Mouse (Mus musculus) CH12.LX (cell line): ENCODE data around the gene Zbtb20. TPM values are rescaled to one million over a fixed set of nuclear protein-coding genes. Genes with fewer than 3 reads are reported as not detected.

Source experiments
- DNase-seq: peaks from one replicate; pipeline ENCODE4 v3.0.0-alpha.2; 2013; ENCODE audit errors: extremely low read depth
- H3K27ac ChIP-seq: 2 replicates; pipeline ENCODE4 v1.5.1; 2012; ENCODE audit warnings: low read depth, mild to moderate bottlenecking, control low read depth, moderate library complexity; ENCODE audit not compliant: insufficient read depth
- H3K27me3 ChIP-seq: replicated peaks from 2 replicates; pipeline ENCODE3; 2012; ENCODE audit warnings: inconsistent platforms
- H3K36me3 ChIP-seq, 2 experiments: replicated peaks in 1 of 2; 2 replicates each; pipeline versions ENCODE3 to v1.6.1; 2012; ENCODE audit warnings: inconsistent platforms in 1 of 2, low read length in 1 of 2, mild to moderate bottlenecking in 1 of 2, mixed read lengths in 1 of 2, moderate library complexity in 1 of 2; ENCODE audit not compliant: control insufficient read depth in 1 of 2, insufficient read depth in 1 of 2
- H3K4me1 ChIP-seq, 2 experiments: 2 replicates each; pipeline ENCODE4 v1.6.1; 2012; ENCODE audit warnings: inconsistent platforms in 1 of 2, moderate library complexity in 1 of 2; ENCODE audit not compliant: insufficient read depth in 2 of 2, control insufficient read depth in 1 of 2
- H3K4me2 ChIP-seq: 2 replicates; pipeline ENCODE4 v1.6.1; 2012; ENCODE audit warnings: low read depth, mild to moderate bottlenecking, control low read depth; ENCODE audit not compliant: poor library complexity, insufficient read depth, severe bottlenecking
- H3K4me3 ChIP-seq, 3 experiments: fragments of 150-350 bp in 1 of 3; sonication (generic) in 1 of 3; replicated peaks in 1 of 3; 2 replicates each; pipeline versions ENCODE3 to v1.5.1; 2011 to 2012; ENCODE audit warnings: low read depth in 2 of 3, low read length in 2 of 3, mild to moderate bottlenecking in 2 of 3, moderate library complexity in 2 of 3, control low read depth in 1 of 3, improper control_type of control experiment in 1 of 3, inconsistent platforms in 1 of 3, mixed read lengths in 1 of 3; ENCODE audit not compliant: poor library complexity in 1 of 3
- H3K79me2 ChIP-seq: replicated peaks from 2 replicates; pipeline ENCODE4 v1.6.1; 2012; ENCODE audit warnings: mild to moderate bottlenecking, moderate library complexity; ENCODE audit not compliant: control insufficient read depth, poor library complexity, insufficient read depth, severe bottlenecking; ENCODE audit errors: extremely low read depth
- H3K9ac ChIP-seq: 2 replicates; pipeline ENCODE4 v1.6.1; 2012; ENCODE audit warnings: low read depth, mild to moderate bottlenecking, control low read depth, moderate library complexity; ENCODE audit not compliant: insufficient read depth
- H3K9me3 ChIP-seq: replicated peaks from 2 replicates; pipeline ENCODE3; 2012; ENCODE audit warnings: low read length, inconsistent platforms, mixed read lengths
- CHD1 ChIP-seq: IDR thresholded peaks from 2 replicates; pipeline ENCODE4 v1.6.1; 2012; ENCODE audit warnings: low read depth, low read length, improper control_type of control experiment, inconsistent platforms
- CHD2 ChIP-seq: IDR thresholded peaks from 2 replicates; pipeline ENCODE4 v1.6.1; 2011; ENCODE audit warnings: low read length, improper control_type of control experiment
- IRF4 ChIP-seq: IDR thresholded peaks from 2 replicates; pipeline ENCODE4 v1.6.1; 2014; ENCODE audit warnings: low read depth, mild to moderate bottlenecking, inconsistent platforms, low read length, improper control_type of control experiment
- JUN ChIP-seq: IDR thresholded peaks from 2 replicates; pipeline ENCODE4 v1.6.1; 2011; ENCODE audit warnings: low read depth, mild to moderate bottlenecking, low read length, improper control_type of control experiment, moderate library complexity; ENCODE audit not compliant: insufficient read depth
- MAFK ChIP-seq: IDR thresholded peaks from 2 replicates; pipeline ENCODE4 v1.6.1; 2011; ENCODE audit warnings: low read length, improper control_type of control experiment; ENCODE audit not compliant: insufficient replicate concordance
- NELFE ChIP-seq: IDR thresholded peaks from 2 replicates; pipeline ENCODE4 v1.6.1; 2011; ENCODE audit warnings: low read depth, low read length, improper control_type of control experiment
- POLR2A ChIP-seq: IDR thresholded peaks from 2 replicates; pipeline ENCODE4 v1.6.1; 2011; ENCODE audit warnings: low read depth, mild to moderate bottlenecking, improper control_type of control experiment, low read length
- POLR2AphosphoS2 ChIP-seq: IDR thresholded peaks from 2 replicates; pipeline ENCODE4 v1.6.1; 2011; ENCODE audit warnings: low read depth, low read length, improper control_type of control experiment
- RAD21 ChIP-seq: IDR thresholded peaks from 2 replicates; pipeline ENCODE4 v1.6.1; 2011; ENCODE audit warnings: low read depth, mild to moderate bottlenecking, low read length, improper control_type of control experiment, moderate library complexity
- TBP ChIP-seq: conservative IDR thresholded peaks from 2 replicates; pipeline ENCODE4 v1.6.1; 2011; ENCODE audit warnings: low read depth, low read length, improper control_type of control experiment
- TCF12 ChIP-seq: IDR thresholded peaks from 2 replicates; pipeline ENCODE4 v1.6.1; 2014; ENCODE audit warnings: low read depth, mild to moderate bottlenecking, inconsistent platforms, low read length, improper control_type of control experiment
- USF1 ChIP-seq: IDR thresholded peaks from 2 replicates; pipeline ENCODE4 v1.6.1; 2014; ENCODE audit warnings: low read depth, mild to moderate bottlenecking, inconsistent platforms, low read length, improper control_type of control experiment
- ZMIZ1 ChIP-seq: IDR thresholded peaks from 2 replicates; pipeline ENCODE4 v1.6.1; 2012; ENCODE audit warnings: low read depth, mild to moderate bottlenecking, inconsistent platforms, low read length, improper control_type of control experiment
- ZNF384 ChIP-seq: IDR thresholded peaks from 2 replicates; pipeline ENCODE4 v1.6.1; 2012; ENCODE audit warnings: low read depth, low read length, improper control_type of control experiment, inconsistent platforms
- dilution Hi-C: fragments of 300-500 bp; cut with MboI; formaldehyde crosslinking; loops from 2 replicates; pipeline ENCODE4 v1.14.3; 2020; ENCODE audit warnings: low sequenced_read_pairs; ENCODE audit not compliant: extremely low pct_unique_long_range_greater_than_20kb, extremely low pct_ligation_motif_present
- in situ Hi-C: fragments of 300-500 bp; cut with MboI; formaldehyde crosslinking; loops from 3 replicates; pipeline ENCODE4 v1.14.3; 2019; ENCODE audit warnings: low sequenced_read_pairs, low pct_ligation_motif_present, low pct_unique_long_range_greater_than_20kb, mixed read lengths
- polyA plus RNA-seq: library from polyadenylated mRNA; unstranded; fragments of >175 nt; gene quantifications from 2 replicates; pipeline ENCODE4 v1.2.1, GENCODE M21; 2012; ENCODE audit warnings: low read depth; ENCODE audit not compliant: insufficient read length
- total RNA-seq, 2 experiments: library from RNA; depleted of rRNA; stranded (reverse); fragments of 300-350 nt in 1 of 2; fragments of >200 nt in 1 of 2; gene quantifications; 2 replicates each; pipeline ENCODE4 v1.2.3; 2012 to 2014

The Zbtb20 gene
- total and polyA plus RNA-seq, 3 experiments, result 24.9 to 58.0 (median 51.6) TPM

DNA sequence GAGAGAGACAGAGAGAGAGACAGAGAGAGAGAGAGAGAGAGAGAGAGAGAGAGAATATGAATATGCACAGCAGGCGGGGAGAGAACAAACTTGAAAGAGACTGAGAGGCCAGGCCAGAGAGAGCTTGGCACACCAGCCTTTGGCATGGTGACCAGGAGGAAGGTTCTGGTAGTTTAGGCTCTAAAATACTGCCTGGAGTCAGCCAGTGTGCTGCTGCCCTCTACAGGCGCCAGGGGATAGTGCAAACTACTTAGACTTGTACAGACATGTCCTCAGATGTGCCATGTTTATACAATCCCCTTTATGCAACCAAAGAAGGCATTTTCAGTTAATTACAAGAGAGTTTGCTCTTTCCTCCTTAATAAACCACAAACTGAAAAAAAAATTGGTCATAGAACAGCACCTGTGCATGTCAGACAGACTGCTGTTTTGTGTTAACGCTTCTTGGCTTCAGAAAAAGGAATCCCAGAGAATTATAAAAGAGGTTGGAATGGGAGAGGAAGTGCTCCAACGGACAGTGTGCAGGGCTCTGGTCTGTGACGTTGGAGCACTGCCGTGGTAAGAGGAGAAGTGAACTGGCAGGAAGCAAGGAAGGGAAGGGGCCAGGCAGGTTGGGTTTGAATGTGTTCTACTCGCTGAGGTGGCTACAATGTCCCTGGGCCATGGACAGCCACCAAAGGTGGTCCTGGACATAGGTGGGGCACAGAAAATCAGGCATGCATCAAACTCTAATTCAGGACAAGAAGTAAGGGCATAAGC is 698.5 kb downstream of the Zbtb20 start (continued):
- TF ChIP-seq POLR2AphosphoS2 (no peak), NELFE (peak; percentile 41; the same call in 1 of the 2 replicates), IRF4 (peak; percentile 84), RAD21 (peak; percentile 95)

GRCm38 (mm10) chr16:43575066-43575465 is 699.4 kb downstream of the Zbtb20 start:
- dilution Hi-C loops, result no loop called here
- in situ Hi-C loops, result no loop called here
- H3K27me3 ChIP-seq, result no peaks in the 10 kb centered on the region

GRCm38 (mm10) chr16:43575507-43575906 is 699.8 kb downstream of the Zbtb20 start:
- Histone ChIP-seq H3K9me3 (no peaks in the 10 kb centered on the region), H3K27me3 (no peaks in the 10 kb centered on the region), H3K36me3 (peaks cover 79 to 90% of the 10 kb centered on the region in 2 experiments), H3K4me2 (no peak overlapping the region), H3K4me1 (peaks cover 14 to 86% of the 10 kb centered on the region in 2 experiments), H3K79me2 (peaks cover 17% of the 10 kb centered on the region), H3K9ac (no peak overlapping the region), H3K4me3 (no peak overlapping the region), H3K27ac (peak overlapping the region; percentile 17; the same call in 1 of the 2 replicates)
- no peak for TF ChIP-seq MAFK
- peak; percentile 31 for TF ChIP-seq POLR2A
- in situ Hi-C loops (no loop called here), dilution Hi-C loops (no loop called here)
- no peak for DNase-seq

More at GRCm38 (mm10) chr16:43575066-43575465, 699.4 kb downstream of the Zbtb20 start:
- Histone ChIP-seq H3K36me3 (peaks cover 76 to 90% of the 10 kb centered on the region in 2 experiments), H3K27ac (0 out of 2 replicates have a peak overlapping the region, but pooled peaks have one; percentile 8), H3K4me2 (no peak overlapping the region), H3K79me2 (peaks cover 16% of the 10 kb centered on the region), H3K4me1 (peaks cover 14 to 82% of the 10 kb centered on the region in 2 experiments), H3K9me3 (no peaks in the 10 kb centered on the region), H3K4me3 (no peak overlapping the region), H3K9ac (no peak overlapping the region)
- no peak for DNase-seq
- TF ChIP-seq ZMIZ1 (no peak), CHD2 (peak; percentile 29; the same call in 1 of the 2 replicates)

DNA sequence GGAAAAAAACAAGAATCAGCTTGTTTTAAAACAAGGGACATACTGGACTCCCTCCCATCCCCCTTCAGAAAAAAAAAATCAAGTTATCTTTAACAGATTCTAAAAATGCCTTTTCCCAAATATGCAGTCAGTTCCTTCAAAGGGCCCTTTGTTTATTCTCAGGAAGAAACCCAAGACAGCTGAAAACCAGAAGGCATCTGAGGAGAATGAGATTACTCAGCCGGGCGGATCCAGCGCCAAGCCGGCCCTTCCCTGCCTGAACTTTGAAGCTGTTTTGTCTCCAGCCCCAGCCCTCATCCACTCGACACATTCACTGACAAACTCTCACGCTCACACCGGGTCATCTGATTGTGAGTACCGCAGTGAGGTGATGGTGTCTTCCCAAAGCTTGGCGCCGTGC is 701.7 kb downstream of the Zbtb20 start:
- Histone ChIP-seq H3K36me3 (peaks cover 77 to 90% of the 10 kb centered on the region in 2 experiments), H3K27ac (no peak overlapping the region), H3K9ac (no peak overlapping the region), H3K4me3 (no peak overlapping the region), H3K4me2 (no peak overlapping the region), H3K27me3 (no peaks in the 10 kb centered on the region), H3K79me2 (peaks cover 19% of the 10 kb centered on the region), H3K4me1 (peaks cover 14 to 76% of the 10 kb centered on the region in 2 experiments), H3K9me3 (no peaks in the 10 kb centered on the region)
- no peak for DNase-seq
- TF ChIP-seq IRF4 (no peak), JUN (no peak), RAD21 (no peak), ZNF384 (0 out of 2 replicates have a peak, but pooled peaks have one; percentile 37), TBP (no peak), TCF12 (no peak), CHD1 (no peak), USF1 (no peak)
- dilution Hi-C loops (no loop called here), in situ Hi-C loops (no loop called here)
